In the genomic region with DNA sequence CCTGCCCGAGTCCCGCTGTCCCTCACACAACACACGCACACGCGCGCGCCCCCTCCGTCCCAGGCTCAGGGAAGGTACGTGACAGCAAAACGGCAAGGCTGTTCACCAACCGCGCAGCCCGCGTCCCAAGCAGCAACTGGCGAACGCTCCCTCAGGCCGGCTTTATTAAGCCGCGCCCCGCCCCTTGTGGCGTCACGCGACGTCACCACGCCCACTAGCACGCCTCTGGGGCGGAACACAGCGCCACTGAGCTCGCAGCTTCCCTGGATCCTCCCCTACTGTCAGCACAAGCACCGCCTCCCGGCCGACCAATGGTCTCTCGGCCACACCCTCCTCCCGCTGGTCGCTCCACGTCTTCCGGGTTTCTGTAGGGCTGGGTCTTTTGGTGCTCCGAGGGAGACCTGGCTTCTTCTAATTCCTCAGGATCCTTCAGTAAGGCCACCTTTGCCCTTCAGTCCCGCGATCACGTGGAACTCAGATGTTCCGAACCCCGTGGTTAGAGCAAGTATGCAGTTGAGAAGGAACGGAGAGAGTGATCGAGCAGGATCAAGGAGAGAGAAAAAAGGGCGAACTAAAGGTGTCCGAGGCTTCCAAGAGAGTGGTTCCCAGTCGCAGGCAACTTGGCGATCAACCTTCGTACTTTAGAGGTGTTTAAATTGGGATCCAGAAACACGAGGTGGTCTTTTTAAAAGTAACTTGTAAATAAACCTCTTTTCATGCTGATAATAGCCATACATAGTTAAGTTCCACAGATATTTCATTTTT, we compare ENCODE assay signal across 2 mouse cellular contexts.
TF ChIP-seq lines count a peak whose summit lies in the region.

A gene (minus strand): TSS at position 164 of the 765 bp plus-strand sequence.

TF ChIP-seq in C2C12, 6 proteins besides CTCF, POLR2A, EP300 and RAD21 (continued from another document):
- no peak for TF ChIP-seq CEBPB (IDR thresholded peaks at IDR 0.05; ENCODE audit: low read depth)
TF ChIP-seq in C2C12: peak in this region for 2.

TF ChIP-seq in myocyte, 11 proteins besides CTCF, POLR2A, EP300 and RAD21 (continued from another document):
- TF ChIP-seq MYOD1 (IDR thresholded peaks at IDR 0.05; ENCODE audit: control insufficient read depth in 1 of 3, insufficient read length in 2 of 3, low read depth in 2 of 3) (peak in 2 of 3 experiments; percentile 70 to 83), TCF3 (IDR thresholded peaks at IDR 0.05; ENCODE audit: insufficient read length, low read depth) (peak; percentile 80), MYOG (IDR thresholded peaks at IDR 0.05; ENCODE audit: control insufficient read depth in 1 of 3, insufficient read depth in 1 of 3, insufficient read length in 2 of 3, low read depth in 2 of 3) (peak in 2 of 3 experiments; percentile 77 to 91), E2F4 (IDR thresholded peaks at IDR 0.05; ENCODE audit: insufficient read depth) (peak; percentile 54), SRF (IDR thresholded peaks at IDR 0.05; ENCODE audit: control insufficient read depth, insufficient read length, low read depth) (peak; percentile 79), USF1 (IDR thresholded peaks at IDR 0.05; ENCODE audit: low read depth) (peak; percentile 40)
